Mouse (Mus musculus) heart, embryonic 16.5 days (tissue): Measurements from ENCODE around the gene Spin2-ps6. TPM values are rescaled to one million over a fixed set of nuclear protein-coding genes. Genes with fewer than 3 reads are reported as not detected.
"Not testable (repeated sequence)": the region's sequence is repeated elsewhere in the genome, so short reads cannot be mapped to it uniquely, and the experiment has no call there.

Experiments
- ATAC-seq: fragments of 200-750 bp; cut with Nextera tagmentation; replicated peaks from 2 replicates; pipeline ENCODE4 v1.8.0; 2017; ENCODE audit warnings: moderate number of reproducible peaks; ENCODE audit not compliant: insufficient read depth, low FRiP score; ENCODE audit errors: extremely low read depth
- H3K27ac ChIP-seq: fragments of 300-500 bp; sonication (generic); 2 replicates; pipeline ENCODE4 v1.5.1; 2014; ENCODE audit warnings: mild to moderate bottlenecking, low read length, control low read depth, moderate library complexity
- H3K27me3 ChIP-seq: fragments of 300-500 bp; sonication (generic); 2 replicates; pipeline ENCODE4 v1.6.1; 2014; ENCODE audit warnings: low read length, mixed read lengths; ENCODE audit not compliant: control insufficient read depth, insufficient read depth
- H3K36me3 ChIP-seq: fragments of 300-500 bp; sonication (generic); 2 replicates; pipeline ENCODE4 v1.6.1; 2014; ENCODE audit not compliant: control insufficient read depth, insufficient read depth
- H3K4me1 ChIP-seq: fragments of 300-500 bp; sonication (generic); 2 replicates; pipeline ENCODE4 v1.6.1; 2014; ENCODE audit warnings: low read length, mixed read lengths; ENCODE audit not compliant: control insufficient read depth, insufficient read depth
- H3K4me2 ChIP-seq: fragments of 300-500 bp; sonication (generic); 2 replicates; pipeline ENCODE4 v1.6.1; 2014; ENCODE audit warnings: low read depth, mild to moderate bottlenecking, control low read depth, low read length
- H3K4me3 ChIP-seq: fragments of 300-500 bp; sonication (generic); 2 replicates; pipeline ENCODE4 v1.5.1; 2014; ENCODE audit warnings: mild to moderate bottlenecking, control low read depth, low read length
- H3K9ac ChIP-seq: fragments of 300-500 bp; sonication (generic); 2 replicates; pipeline ENCODE4 v1.6.1; 2014; ENCODE audit warnings: low read length, control low read depth
- H3K9me3 ChIP-seq: fragments of 300-500 bp; sonication (generic); replicated peaks from 2 replicates; pipeline ENCODE4 v1.6.1; 2016; ENCODE audit warnings: low read length; ENCODE audit not compliant: control insufficient read depth
- WGBS: fragments of 180-500 bp; shearing (Covaris S2); extraction: QIAGEN DNeasy Blood & Tissue Kit; methylation state at CpG from one replicate; pipeline ENCODE4 v1.1.7; 2014; 5-methylcytosine and 5-hydroxymethylcytosine counted together
- polyA plus RNA-seq: library from polyadenylated mRNA; unstranded; fragments of >200 nt; fragmentation: Nextera tagmentation; extraction: Ambion mirVana; gene quantifications from 2 replicates; pipeline ENCODE4 v1.2.1, GENCODE M21; 2015

The Spin2-ps6 gene
- polyA plus RNA-seq = not detected in 2 replicates

DNA sequence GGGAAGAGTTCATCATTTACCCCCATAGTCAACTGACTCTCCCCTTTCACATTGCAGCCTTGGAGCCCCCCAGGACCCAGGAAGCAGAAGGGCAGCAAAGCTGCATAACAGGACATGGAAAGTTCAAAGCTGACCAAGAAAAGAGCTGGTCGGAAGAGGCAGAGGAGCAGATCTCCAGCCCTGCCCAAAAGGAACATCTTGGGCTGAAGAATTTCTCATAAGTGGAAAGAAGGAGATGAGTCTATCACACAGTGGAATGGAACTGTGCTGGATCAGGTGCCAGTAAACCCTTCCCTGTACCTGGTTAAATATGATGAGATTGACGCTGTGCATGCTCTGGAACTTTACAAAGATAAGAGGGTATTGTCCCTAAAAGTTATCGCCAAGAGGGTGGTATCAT, at the start of gene Spin2-ps6:
Spin2-ps6 (plus strand) TSS at position 301 of the 400 bp plus-strand sequence.
- H3K27ac ChIP-seq, H3K4me2 ChIP-seq, H3K9me3 ChIP-seq, H3K4me1 ChIP-seq, H3K36me3 ChIP-seq, H3K4me3 ChIP-seq, H3K27me3 ChIP-seq, H3K9ac ChIP-seq, ATAC-seq: not testable (repeated sequence)
- WGBS = 83% methylated on average over 1 of the region's 3 CpGs

Other genes starting within 250 kb of the Spin2-ps6 start
- not detected in 2 replicates for gene Btbd35f12, start 78.5 kb downstream of the Spin2-ps6 start, polyA plus RNA-seq